In genomic region chr1:153750054-153750453, GRCm38 (mm10) we compare ENCODE assay signal across 8 mouse cellular contexts. TPM values are rescaled to one million over a fixed set of nuclear protein-coding genes. Genes with fewer than 3 reads are reported as not detected.
DNase-seq lines count a peak whose midpoint lies in the region; ATAC-seq and TF ChIP-seq lines count a peak whose summit lies in the region.

No protein-coding gene starts in this region.

- no peak for TF ChIP-seq CTCF in lung, postnatal 0 days (IDR thresholded peaks at IDR 0.05)
- no peak for TF ChIP-seq CTCF in liver, embryonic 14.5 days (IDR thresholded peaks at IDR 0.05; ENCODE audit: low read depth)

- H3K4me2 ChIP-seq in lung, postnatal 0 days (replicated peaks; ENCODE audit: low read depth, low read length): peak overlapping the region; percentile 65
- peak overlapping the region; percentile 60 for H3K4me2 ChIP-seq in forebrain, embryonic 14.5 days (ENCODE audit: low read length)
- H3K4me2 ChIP-seq in liver, embryonic 14.5 days (ENCODE audit: low read depth): peak overlapping the region; percentile 73
- peak overlapping the region; percentile 63 for H3K4me2 ChIP-seq in stomach, embryonic 16.5 days (ENCODE audit: low read depth, low read length)

- H3K4me3 ChIP-seq in lung, postnatal 0 days (ENCODE audit: low read depth, low read length): peak overlapping the region; percentile 37
- H3K4me3 ChIP-seq in forebrain, embryonic 14.5 days (ENCODE audit: low read depth, low read length): peak overlapping the region; percentile 40
- H3K4me3 ChIP-seq in liver, embryonic 14.5 days (ENCODE audit: insufficient read depth in 1 of 2, low read depth in 2 of 2, low read length in 2 of 2): peak overlapping the region; percentile 60 to 83
- H3K4me3 ChIP-seq in stomach, embryonic 16.5 days (replicated peaks; ENCODE audit: low read length): peak overlapping the region; percentile 48; the same call in 1 of the 2 replicates

- no peak overlapping the region for H3K9ac ChIP-seq in lung, postnatal 0 days (replicated peaks; ENCODE audit: low read depth)
- H3K9ac ChIP-seq in forebrain, embryonic 14.5 days (ENCODE audit: low read length): peak overlapping the region; percentile 83
- peak overlapping the region; percentile 81 for H3K9ac ChIP-seq in liver, embryonic 14.5 days (replicated peaks)
- peak overlapping the region; percentile 76 for H3K9ac ChIP-seq in stomach, embryonic 16.5 days (ENCODE audit: low read length)

- no peaks in the 10 kb centered on the region for H3K27me3 ChIP-seq in lung, postnatal 0 days (replicated peaks; ENCODE audit: insufficient read depth, low read length)
- no peaks in the 10 kb centered on the region for H3K27me3 ChIP-seq in forebrain, embryonic 14.5 days (replicated peaks; ENCODE audit: control insufficient read depth, insufficient read depth, low read length)
- no peaks in the 10 kb centered on the region for H3K27me3 ChIP-seq in liver, embryonic 14.5 days (ENCODE audit: control insufficient read depth, insufficient read depth, low read length)
- no peaks in the 10 kb centered on the region for H3K27me3 ChIP-seq in stomach, embryonic 16.5 days (ENCODE audit: control insufficient read depth, insufficient read depth, low read length)

- ATAC-seq in lung, postnatal 0 days: no peak
- ATAC-seq in forebrain, embryonic 14.5 days: no peak
- peak; percentile 75 for ATAC-seq in liver, embryonic 14.5 days (ENCODE audit: insufficient read depth)
- ATAC-seq in stomach, embryonic 16.5 days (ENCODE audit: insufficient read depth, low FRiP score): no peak

- no peak for DNase-seq in lung, postnatal 0 days (ENCODE audit: low spot score)
- no peak for DNase-seq in lung, postnatal 36 days
- DNase-seq in forebrain, embryonic 14.5 days (ENCODE audit: low spot score): peak; percentile 49
- peak; percentile 72 to 80 (median 78) for DNase-seq in liver, embryonic 14.5 days (ENCODE audit: low read depth in 3 of 3, low spot score in 3 of 3)
- no peak for DNase-seq in embryo, embryonic 10 days (ENCODE audit: low spot score)
- no peak for DNase-seq in Muller cell, postnatal 12 days (ENCODE audit: inconsistent ontology term)
- DNase-seq in kidney, postnatal 36 days: no peak

- H3K36me3 ChIP-seq in lung, postnatal 0 days (ENCODE audit: insufficient read depth, low read length): no peaks in the 10 kb centered on the region
- 0 out of 2 replicates have a peak, but pooled peaks cover 4% of the 10 kb centered on the region for H3K36me3 ChIP-seq in forebrain, embryonic 14.5 days (ENCODE audit: control insufficient read depth, insufficient read depth, low read length)
- no peaks in the 10 kb centered on the region for H3K36me3 ChIP-seq in liver, embryonic 14.5 days (replicated peaks; ENCODE audit: control insufficient read depth, insufficient read depth, low read depth)
- H3K36me3 ChIP-seq in stomach, embryonic 16.5 days (ENCODE audit: control insufficient read depth, insufficient read depth, low read length): no peaks in the 10 kb centered on the region

- TF ChIP-seq EP300 in lung, postnatal 0 days (IDR thresholded peaks at IDR 0.05): no peak
- peak; percentile 89 for TF ChIP-seq EP300 in liver, embryonic 14.5 days (IDR thresholded peaks at IDR 0.05; ENCODE audit: low read depth)

- no peaks in the 10 kb centered on the region for H3K9me3 ChIP-seq in lung, postnatal 0 days (ENCODE audit: low read length)
- no peaks in the 10 kb centered on the region for H3K9me3 ChIP-seq in forebrain, embryonic 14.5 days (replicated peaks; ENCODE audit: control insufficient read depth, low read length)
- no peaks in the 10 kb centered on the region for H3K9me3 ChIP-seq in liver, embryonic 14.5 days (ENCODE audit: control insufficient read depth, low read length)
- no peaks in the 10 kb centered on the region for H3K9me3 ChIP-seq in stomach, embryonic 16.5 days (replicated peaks; ENCODE audit: control insufficient read depth, low read length)

- WGBS in lung, postnatal 0 days: 38% methylated on average over 6 of the region's 6 CpGs
- WGBS in forebrain, embryonic 14.5 days: 54% methylated on average over 6 of the region's 6 CpGs
- WGBS in liver, embryonic 14.5 days (ENCODE audit: insufficient replicate concordance): 21% methylated on average over 6 of the region's 6 CpGs
- 56% methylated on average over 6 of the region's 6 CpGs for WGBS in stomach, embryonic 16.5 days

- peaks cover 10% of the 10 kb centered on the region; the same call in 1 of the 2 replicates for H3K4me1 ChIP-seq in lung, postnatal 0 days (ENCODE audit: insufficient read depth, low read depth, low read length)
- H3K4me1 ChIP-seq in forebrain, embryonic 14.5 days (ENCODE audit: control insufficient read depth, insufficient read depth, low read length): peaks cover 20% of the 10 kb centered on the region
- H3K4me1 ChIP-seq in liver, embryonic 14.5 days (replicated peaks; ENCODE audit: control insufficient read depth in 2 of 2, insufficient read depth in 2 of 2, low read length in 1 of 2): peaks cover 22 to 34% of the 10 kb centered on the region in 2 experiments
- H3K4me1 ChIP-seq in stomach, embryonic 16.5 days (ENCODE audit: control insufficient read depth, insufficient read depth, low read length): peaks cover 16% of the 10 kb centered on the region; the same call in 1 of the 2 replicates

- peak overlapping the region; percentile 86; the same call in 1 of the 2 replicates for H3K27ac ChIP-seq in lung, postnatal 0 days (ENCODE audit: low read length)
- H3K27ac ChIP-seq in forebrain, embryonic 14.5 days (ENCODE audit: low read depth, low read length): peak overlapping the region; percentile 78
- peak overlapping the region; percentile 92 for H3K27ac ChIP-seq in liver, embryonic 14.5 days
- peak overlapping the region; percentile 70; the same call in 1 of the 2 replicates for H3K27ac ChIP-seq in stomach, embryonic 16.5 days (ENCODE audit: low read length)

RNA-seq across cellular contexts. Expression of gene Rnasel, which starts 0.8 kb away (rescaled TPM):
- 13.1 and 16.6 TPM in 2 replicates for polyA plus RNA-seq in lung, postnatal 0 days (2015; fragmentation: Nextera tagmentation; extraction: Ambion mirVana)
- 29.9 and 37.3 TPM in 2 replicates for polyA plus RNA-seq in forebrain, embryonic 14.5 days (2014; fragmentation: Nextera tagmentation; extraction: Ambion mirVana)
- 12.4 and 17.8 TPM in 2 replicates for polyA plus RNA-seq in liver, embryonic 14.5 days (2012; rRNA removed)
- polyA plus RNA-seq in liver, embryonic 14.5 days (2014; fragmentation: Nextera tagmentation; extraction: Ambion mirVana): 15.6 TPM in 2 replicates
- 13.7 TPM in 2 replicates for polyA plus RNA-seq in stomach, embryonic 16.5 days (2015; fragmentation: Nextera tagmentation; extraction: Ambion mirVana)

RNA-seq across cellular contexts. Expression of gene Rgs16, which starts 9.9 kb away (rescaled TPM):
- polyA plus RNA-seq in lung, postnatal 0 days (2015; fragmentation: Nextera tagmentation; extraction: Ambion mirVana): 3.8 and 8.4 TPM in 2 replicates
- polyA plus RNA-seq in forebrain, embryonic 14.5 days (2014; fragmentation: Nextera tagmentation; extraction: Ambion mirVana): 20.0 and 22.9 TPM in 2 replicates
- 0.08 and 0.16 TPM in 2 replicates for polyA plus RNA-seq in liver, embryonic 14.5 days (2012; rRNA removed)
- 0.19 TPM in 1 of 2 replicates, not detected in the other for polyA plus RNA-seq in liver, embryonic 14.5 days (2014; fragmentation: Nextera tagmentation; extraction: Ambion mirVana)
- 4.3 and 5.0 TPM in 2 replicates for polyA plus RNA-seq in stomach, embryonic 16.5 days (2015; fragmentation: Nextera tagmentation; extraction: Ambion mirVana)

Comparison
In these comparisons a context has a peak if more than half of its experiments do, and no peak if none do; other contexts are left out.
1. DNase-seq: peak in forebrain, embryonic 14.5 days (single experiment) and liver, embryonic 14.5 days (3 of 3); none in lung, postnatal 0 days (single experiment), lung, postnatal 36 days (single experiment), embryo, embryonic 10 days (single experiment), Muller cell, postnatal 12 days (single experiment) and kidney, postnatal 36 days (0 of 2).
2. Peak in every context shown above with its lines, with median percentiles within 50 percentile points of each other: H3K27ac ChIP-seq, H3K4me2 ChIP-seq and H3K4me3 ChIP-seq.